Mouse (Mus musculus): ENCODE measurements at regions not wholly inside any gene's neighbourhood (a gene's known extent, or its start where the extent isn't known, plus 50 kb on each side); places are given as distances from the start of the nearest gene placed in this dataset.

DNA sequence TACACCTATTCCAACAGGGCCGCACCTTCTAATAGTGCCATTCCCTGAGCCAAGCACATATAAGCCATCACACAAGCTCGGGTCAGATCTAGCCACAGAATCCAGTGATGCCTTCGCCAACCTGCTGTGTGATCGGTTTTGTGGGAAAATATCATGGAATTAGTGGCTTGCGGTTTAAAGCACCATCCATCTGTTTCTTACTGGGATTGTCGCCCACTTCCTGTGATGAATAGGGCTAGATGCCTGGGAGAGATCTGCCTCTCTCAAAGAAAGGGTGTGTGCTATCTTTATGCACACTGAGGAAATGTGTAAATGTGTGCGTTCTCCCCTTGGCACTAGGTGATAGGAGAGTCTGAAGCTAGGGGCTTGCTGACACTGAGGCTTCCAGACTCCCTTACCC lies 154.5 kb upstream of the Smim23 start:
- no peak for DNase-seq

DNA sequence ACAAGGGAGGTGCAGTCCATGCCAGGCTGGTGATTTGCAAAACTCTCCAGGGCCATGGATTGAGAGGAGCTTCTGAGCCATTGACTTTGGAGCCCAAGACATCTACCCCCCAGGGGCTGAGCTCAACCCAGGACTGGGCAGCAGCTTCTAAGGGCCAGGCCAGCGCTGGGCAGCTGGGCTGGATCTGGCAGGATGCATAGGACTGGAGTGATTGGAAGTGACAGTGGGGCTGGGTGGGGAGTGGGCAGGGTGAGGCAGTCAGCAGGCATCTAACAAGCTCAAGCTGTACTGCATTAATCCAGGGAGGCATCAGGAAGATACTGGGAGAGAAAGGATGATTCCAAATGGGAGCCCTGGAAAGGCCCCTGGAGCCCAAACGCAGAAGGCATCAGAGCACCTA lies 152.2 kb upstream of the Smim23 start:
- DNase-seq, result no peak

DNA sequence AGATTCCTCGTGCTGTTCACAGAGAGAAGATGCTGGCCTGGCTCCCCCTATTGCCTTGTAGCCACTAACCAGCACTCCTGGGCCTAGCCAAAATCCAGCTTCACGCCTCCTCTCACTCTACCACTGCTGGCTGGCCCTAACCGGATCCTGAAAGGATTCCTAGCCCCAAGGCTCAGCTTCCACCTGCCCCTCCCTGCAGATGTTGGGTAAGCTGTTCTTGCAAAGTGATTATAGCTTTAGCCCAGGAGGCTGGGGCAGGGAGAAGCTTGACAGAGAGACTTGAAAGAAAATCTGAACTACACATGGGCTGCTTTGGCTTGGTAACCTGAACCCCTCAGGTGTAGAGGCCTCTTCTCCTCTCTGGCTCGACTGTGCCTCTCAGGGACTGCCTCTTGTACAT lies 149.0 kb upstream of the Smim23 start:
- no peak for DNase-seq

- DNase-seq, result no peak
Observed at GRCm38 (mm10) chr11:32965418-32965817, 141.0 kb upstream of the Smim23 start.

- no peak for DNase-seq
Observed at GRCm38 (mm10) chr11:32963625-32964293, 139.4 kb upstream of the Smim23 start.

DNA sequence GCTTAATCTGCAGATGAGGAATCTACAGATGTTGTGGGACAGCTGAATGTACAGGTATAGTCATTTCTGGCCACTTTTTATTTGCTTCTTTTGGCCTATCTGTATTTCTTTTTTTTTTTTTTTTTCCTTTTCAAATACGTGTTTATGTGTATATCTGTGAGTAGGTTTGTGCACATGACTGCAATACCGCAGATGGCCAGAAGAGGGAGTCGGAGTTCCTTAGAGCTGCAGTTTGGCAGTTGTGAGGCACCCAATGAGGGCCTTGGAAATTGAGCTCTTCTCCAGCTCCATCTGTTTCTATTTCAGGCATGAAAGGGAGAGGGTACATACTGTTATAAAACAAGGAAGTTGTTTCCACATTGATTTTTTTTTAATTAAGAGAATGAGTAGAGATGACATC lies 137.2 kb upstream of the Smim23 start:
- DNase-seq, result no peak

DNA sequence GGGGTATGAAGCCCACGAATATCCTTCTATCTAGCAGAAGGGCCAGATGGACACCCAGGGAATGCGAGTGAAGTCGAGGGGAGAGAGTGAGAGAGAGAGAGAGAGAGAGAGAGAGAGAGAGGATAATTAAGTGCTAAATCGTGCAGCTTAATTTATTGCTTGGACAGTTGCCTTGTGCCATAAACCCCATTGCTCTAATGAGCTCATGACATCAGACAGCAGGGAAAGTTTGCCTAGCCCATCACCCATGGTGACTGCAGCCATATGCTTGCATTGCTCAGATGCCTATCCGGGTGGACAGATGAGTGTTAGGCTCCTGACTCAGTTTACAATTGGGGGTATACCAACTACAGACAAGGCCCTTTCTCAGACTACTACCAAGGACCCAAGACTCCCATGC lies 134.6 kb upstream of the Smim23 start:
- no peak for DNase-seq

GRCm38 (mm10) chr11:32956993-32957392 lies 132.6 kb upstream of the Smim23 start:
- DNase-seq, result no peak

DNA sequence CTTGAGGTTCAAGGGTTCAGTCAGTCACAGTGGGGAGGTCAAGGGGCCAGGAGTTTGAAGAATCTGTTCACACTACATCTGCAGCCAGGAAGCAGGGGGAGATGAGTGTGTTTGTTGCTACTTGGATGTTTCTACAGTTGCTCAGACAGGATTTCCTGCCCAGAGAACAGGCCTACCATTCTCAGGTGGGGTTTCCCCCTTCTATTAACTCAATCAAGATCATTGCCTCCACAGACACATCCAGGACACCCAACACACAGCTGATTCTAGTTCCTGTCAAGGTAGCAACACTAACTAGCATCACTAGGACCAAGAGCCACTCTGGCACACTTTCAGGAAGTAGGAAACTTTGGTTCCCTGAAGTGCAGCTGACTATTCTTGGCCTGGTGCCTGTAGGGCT lies 127.9 kb upstream of the Smim23 start:
- no peak for DNase-seq

- DNase-seq, result no peak
Observed at GRCm38 (mm10) chr11:32948132-32948531, 123.7 kb upstream of the Smim23 start.

DNA sequence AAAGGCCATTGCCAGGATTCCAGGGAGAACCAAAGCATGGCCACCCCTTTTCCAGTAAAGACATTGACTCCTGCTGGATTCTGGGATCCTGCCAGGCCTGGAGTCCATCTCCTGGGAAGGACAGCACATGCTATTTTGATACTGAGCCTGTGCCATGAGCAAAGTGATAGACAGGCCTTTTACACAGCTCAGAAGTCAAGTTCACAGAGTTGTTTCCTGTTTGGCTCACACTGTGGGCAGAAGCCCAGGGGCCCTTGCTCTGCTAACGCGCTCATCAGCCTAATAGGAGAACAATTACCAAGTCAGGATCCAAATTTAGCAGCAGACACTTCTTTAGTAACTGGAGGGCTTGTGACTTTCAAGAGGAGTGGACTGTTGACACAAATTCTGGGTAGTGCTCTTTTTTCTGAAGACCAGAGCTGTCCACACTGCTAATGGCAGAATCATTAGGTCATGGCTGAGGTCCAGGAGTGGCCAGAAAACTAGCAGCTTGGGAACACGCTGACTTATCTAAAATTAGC lies 122.1 kb upstream of the Smim23 start:
- DNase-seq, result no peak

- no peak for DNase-seq
Observed at GRCm38 (mm10) chr11:32945071-32945470, 120.7 kb upstream of the Smim23 start.

DNA sequence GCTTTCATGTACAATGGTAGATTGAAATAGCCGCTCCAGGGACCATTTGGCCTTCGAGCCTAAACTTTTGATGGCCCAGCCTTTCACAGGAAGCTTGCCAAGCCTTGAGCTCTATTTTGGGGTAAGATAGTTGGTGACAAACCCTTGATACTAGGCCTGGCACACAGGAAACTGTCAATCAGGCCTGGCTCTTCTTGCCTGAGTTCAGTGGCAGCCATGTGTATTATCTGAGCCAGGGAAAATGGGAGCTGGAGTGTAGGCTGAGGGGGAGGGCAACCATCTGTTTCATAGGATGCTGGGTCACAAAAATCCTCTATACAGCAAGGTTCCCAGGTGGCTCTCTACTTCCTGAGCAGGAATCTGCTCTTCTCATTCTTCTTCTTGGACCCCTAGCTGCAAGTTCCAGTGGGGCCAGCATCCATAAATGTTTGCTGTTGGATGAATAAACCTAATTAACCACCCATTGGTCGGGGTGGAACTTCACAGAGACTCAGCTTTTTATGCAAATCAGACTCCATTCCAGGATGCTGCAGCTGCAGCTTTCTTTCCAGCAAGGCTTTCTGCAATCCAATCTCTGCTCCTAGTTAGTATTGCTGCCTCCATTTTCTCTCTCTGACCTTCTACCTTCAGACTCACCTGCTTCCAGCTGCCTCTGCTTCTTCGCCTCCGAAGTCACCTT lies 117.1 kb upstream of the Smim23 start:
- no peak for DNase-seq

DNA sequence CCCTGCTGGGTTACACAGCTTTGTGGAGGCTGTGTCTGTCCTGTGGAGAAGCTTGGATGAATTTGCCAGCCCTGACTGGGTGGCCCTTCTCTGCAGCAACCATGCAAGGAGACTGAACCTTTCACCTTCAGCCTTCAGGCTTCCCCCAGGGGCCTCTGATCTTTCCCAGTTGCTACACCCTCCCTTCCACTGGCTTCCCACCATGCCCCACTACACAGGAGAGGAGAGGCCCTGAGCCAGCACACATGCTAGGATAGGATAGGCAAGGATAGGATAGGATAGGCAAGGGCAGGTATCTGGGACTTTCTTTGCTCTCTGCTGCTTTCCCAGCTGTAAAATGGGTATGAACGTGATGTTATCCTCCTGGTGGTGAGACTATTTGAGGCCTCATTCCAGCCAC lies 114.7 kb upstream of the Smim23 start:
- no peak for DNase-seq

DNA sequence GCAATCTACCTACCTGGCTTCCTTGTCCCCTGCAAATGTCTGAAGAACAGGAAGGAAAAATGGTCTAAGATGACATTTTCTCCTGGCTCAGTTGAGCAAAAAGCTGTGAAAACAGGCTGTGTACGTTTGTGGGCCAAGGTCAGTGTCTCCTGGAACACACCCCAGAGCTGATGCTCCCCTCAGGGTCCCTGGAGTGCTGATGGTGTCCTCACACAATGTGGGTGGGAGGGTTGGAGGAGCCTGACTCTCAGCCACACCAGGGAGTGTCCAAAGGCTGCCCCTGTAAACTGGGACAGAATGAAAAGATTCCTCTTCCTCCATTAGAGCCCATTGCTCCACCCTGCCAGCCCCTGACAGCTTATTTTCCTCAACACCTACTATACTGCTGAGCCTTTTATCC lies 112.8 kb upstream of the Smim23 start:
- no peak for DNase-seq

DNA sequence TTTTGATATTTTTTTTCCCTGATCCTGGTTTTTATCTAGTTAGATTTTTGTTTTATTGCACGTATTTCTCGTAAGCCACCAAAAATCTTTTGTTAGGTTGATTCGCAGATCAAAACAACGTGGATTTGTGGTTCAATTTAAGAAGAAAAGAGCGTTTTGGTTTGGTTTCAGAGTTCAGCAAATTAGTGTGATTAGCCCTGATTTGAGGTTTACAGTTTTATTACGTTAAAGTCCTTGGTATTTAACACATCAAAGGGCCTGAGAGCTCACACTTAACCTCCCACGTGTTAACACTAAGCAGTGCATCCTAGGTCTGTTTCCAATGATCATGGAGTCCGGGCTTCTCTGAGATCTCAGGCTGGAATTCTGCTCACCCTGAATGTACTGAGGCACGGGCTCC lies 107.5 kb upstream of the Smim23 start:
- no peak for DNase-seq

DNA sequence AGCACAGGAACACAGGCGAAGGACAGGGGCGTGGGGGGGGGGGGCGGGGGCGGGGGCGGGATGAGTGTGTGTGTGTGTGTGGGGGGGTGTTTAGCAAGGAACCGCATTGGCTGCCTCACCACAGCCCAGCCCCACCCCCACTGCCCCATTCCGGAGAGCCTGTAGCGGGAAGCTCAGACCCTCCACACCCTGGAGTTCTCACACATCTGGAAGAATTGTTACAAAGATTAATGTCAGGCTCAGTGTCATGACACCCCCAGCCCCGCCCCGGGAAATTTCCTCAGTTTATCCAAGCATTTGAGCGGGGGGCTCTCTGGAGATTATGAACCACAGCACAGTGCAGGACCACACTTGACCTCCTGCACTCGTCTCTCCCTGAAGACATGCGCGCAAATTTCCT lies 106.6 kb upstream of the Smim23 start:
- no peak for DNase-seq

DNA sequence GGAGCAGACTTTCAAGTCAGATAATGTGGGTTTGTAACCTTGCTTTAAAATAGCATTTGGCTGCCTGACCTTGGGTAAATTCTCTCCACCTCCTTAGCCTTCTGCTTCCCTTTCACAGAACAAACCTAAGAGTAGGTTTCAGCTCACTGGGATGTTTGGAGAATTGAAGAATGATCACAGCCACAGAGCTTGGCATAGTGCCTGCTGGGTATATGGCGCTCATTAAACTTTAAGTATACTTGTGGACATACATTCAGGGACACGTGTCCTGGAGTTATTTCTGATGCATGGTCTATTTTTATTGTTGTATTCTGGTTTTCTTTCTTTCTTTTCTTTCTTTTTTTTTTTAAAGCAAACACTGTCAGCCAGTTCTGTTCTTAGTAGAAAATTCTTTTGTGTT lies 104.4 kb upstream of the Smim23 start:
- no peak for DNase-seq

DNA sequence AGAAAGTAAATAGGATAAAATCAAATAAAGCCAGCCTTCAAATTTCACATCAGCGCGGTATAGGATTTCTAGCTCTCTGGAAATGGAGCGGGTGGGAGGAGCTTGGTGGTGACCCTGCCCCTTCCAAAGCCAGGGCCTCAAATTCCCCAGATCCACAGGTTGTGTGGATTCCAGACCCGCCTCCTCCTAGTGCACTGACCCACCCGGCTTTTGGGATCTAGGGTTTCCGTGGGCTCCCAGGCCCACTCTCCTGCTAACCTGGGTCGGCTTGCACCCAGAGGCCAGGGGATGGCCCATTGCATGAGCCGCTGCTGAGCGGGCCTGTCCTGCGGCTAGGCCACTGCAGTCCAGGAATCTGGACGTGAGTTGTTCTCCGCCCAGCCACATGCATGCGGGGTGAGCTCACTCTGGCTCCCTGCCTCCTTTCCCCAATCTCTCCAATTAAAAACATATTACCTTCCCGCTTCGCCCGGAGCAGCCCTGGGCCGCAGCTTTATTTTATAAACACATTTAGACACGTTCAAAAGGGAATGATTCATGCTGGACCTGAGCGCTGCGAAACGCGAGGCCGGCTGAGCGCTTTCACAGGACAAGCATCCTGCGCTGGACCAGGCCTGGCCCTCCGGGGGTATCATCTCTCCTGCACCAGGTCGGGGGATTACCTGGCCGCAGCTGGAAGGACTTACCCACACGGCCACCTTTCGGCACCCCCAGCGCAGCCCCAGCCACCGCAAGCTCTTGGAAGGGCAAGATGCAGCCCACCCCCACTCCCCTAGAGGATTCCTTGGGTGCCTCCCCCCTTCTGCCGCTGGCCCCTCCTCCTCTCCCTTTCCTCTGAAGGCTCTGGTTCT lies 101.2 kb upstream of the Smim23 start:
- no peak for DNase-seq

GRCm38 (mm10) chr11:32924932-32925331 lies 100.5 kb upstream of the Smim23 start:
- DNase-seq, result no peak

DNA sequence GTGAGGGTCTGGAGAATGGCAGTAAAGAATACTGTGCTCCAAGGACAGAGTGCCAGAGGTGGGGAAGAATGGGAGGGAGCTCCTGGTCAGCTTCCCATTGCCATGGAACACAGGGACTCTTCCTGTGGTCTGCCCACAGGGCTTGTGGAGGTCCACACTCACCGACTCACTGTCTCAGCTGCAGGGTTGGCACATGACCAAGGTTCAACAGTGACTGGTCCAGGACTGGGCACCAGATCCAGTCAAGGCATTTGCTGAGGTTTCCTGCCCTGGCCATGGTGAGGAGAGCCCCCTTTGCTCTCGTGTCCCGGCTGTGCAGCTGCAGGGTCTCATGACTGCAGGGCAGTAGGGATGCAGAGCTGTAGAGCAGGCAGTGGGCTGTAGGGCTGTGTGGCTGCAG lies 88.7 kb upstream of the Smim23 start:
- DNase-seq, result no peak

- no peak for DNase-seq
Observed at GRCm38 (mm10) chr11:32911791-32912190, 87.4 kb upstream of the Smim23 start.

DNA sequence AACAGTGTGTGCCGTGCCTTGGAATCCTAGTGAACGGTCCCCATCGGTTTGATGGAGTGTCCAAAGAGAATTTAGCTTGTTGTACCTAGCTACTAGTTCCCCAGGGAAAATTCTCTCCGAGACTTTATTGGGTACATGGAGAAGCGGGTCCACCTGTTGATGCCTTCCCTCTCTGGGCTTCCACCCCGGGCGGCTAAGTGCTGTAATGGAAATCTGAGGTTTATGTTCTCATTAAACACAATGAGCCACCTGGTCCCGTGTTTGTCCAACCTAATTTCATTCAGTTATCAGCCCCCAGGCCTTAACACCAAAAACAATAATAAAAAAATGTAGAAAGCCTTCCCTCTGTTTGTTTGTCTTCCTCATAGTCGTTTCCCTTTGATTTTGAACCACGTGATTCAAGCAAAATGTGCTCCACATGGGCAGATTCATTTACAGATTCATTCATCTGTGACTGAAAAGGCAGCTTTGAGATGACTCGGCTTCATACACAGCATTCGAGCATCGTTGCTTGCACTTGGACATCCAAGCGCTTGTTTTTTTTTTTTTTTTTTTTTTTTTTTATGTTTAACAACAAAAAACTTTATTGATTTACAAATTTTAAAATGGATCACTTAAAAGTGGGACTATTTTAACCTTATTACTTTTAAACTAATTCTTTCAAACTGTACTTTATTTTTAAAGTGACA lies 84.5 kb upstream of the Smim23 start:
- no peak for DNase-seq

Data from thymus, adult 18-20 months (tissue).